Mouse (Mus musculus) lung, adult 2 months (tissue): ENCODE results near the gene Prf1. TPM values are rescaled to one million over a fixed set of nuclear protein-coding genes. Genes with fewer than 3 reads are reported as not detected.

ENCODE experiments used
- DNase-seq: peaks from one replicate; pipeline ENCODE4 v3.0.0; 2022
- H3K4me1 ChIP-seq: fragments of 200-500 bp; 2 replicates; pipeline ENCODE4 v1.6.1; 2011; ENCODE audit warnings: low read length; ENCODE audit not compliant: control insufficient read depth, insufficient read depth
- H3K4me3 ChIP-seq: fragments of 200-500 bp; replicated peaks from 2 replicates; pipeline ENCODE3; 2011; ENCODE audit warnings: low read depth, mild to moderate bottlenecking, control low read depth, low read length; ENCODE audit errors: extremely low read depth
- CTCF ChIP-seq: fragments of 200-500 bp; IDR thresholded peaks from 2 replicates; pipeline ENCODE4 v1.5.1; 2011; ENCODE audit warnings: mild to moderate bottlenecking, low read length, control low read depth; ENCODE audit not compliant: insufficient read depth
- POLR2A ChIP-seq: fragments of 200-500 bp; IDR thresholded peaks from 2 replicates; pipeline ENCODE4 v1.6.1; 2011; ENCODE audit warnings: low read depth, mild to moderate bottlenecking, control low read depth, low read length, borderline replicate concordance; ENCODE audit errors: extremely low read depth
- WGBS: fragments of 180-500 bp; shearing (Covaris S2); methylation state at CpG from one replicate; pipeline ENCODE4 v1.1.7; 2018; 5-methylcytosine and 5-hydroxymethylcytosine counted together
- polyA plus RNA-seq: library from polyadenylated mRNA; depleted of rRNA; stranded (reverse); fragments of >200 nt; gene quantifications from 2 replicates; pipeline ENCODE4 v1.2.3, GENCODE M21; 2012; rRNA removed

Prf1 gene
- polyA plus RNA-seq, result 6.2 and 8.0 TPM in 2 replicates

- TF ChIP-seq CTCF (no peak), POLR2A (no peak)
- DNase-seq, result no peak
- H3K4me3 ChIP-seq, result no peak within 1 kb of the TSS
- WGBS, result 58% methylated on average over 7 of the region's 7 CpGs
- H3K4me1 ChIP-seq, result no peaks in the 10 kb centered on the region; the same call in 1 of the 2 replicates
Observed at GRCm38 (mm10) chr10:61297477-61297876, at the start of gene Prf1. TSS of gene Prf1 (plus strand) at chr10:61297833.

- WGBS, result 66% methylated on average over 13 of the region's 13 CpGs
- no peaks in the 10 kb centered on the region for H3K4me1 ChIP-seq
- H3K4me3 ChIP-seq, result no peak overlapping the region
- no peak for TF ChIP-seq POLR2A
- no peak for DNase-seq
Observed at GRCm38 (mm10) chr10:61248596-61249114, 49.0 kb upstream of the Prf1 start.

GRCm38 (mm10) chr10:61249951-61250350 is 47.7 kb upstream of the Prf1 start:
- WGBS, result 74% methylated on average over 2 of the region's 2 CpGs
- TF ChIP-seq POLR2A (no peak), CTCF (no peak)
- Histone ChIP-seq H3K4me1 (no peaks in the 10 kb centered on the region), H3K4me3 (no peak overlapping the region)
- DNase-seq, result no peak

GRCm38 (mm10) chr10:61254761-61255160 is 42.9 kb upstream of the Prf1 start:
- no peak for TF ChIP-seq CTCF
- TF ChIP-seq POLR2A, result no peak
- 26% methylated on average over 6 of the region's 6 CpGs for WGBS

GRCm38 (mm10) chr10:61255190-61255589 is 42.4 kb upstream of the Prf1 start:
- DNase-seq, result no peak
- WGBS, result 57% methylated on average over 8 of the region's 8 CpGs

More at GRCm38 (mm10) chr10:61254761-61255160, 42.9 kb upstream of the Prf1 start:
- no peak overlapping the region for H3K4me3 ChIP-seq
- H3K4me1 ChIP-seq, result no peaks in the 10 kb centered on the region
- DNase-seq, result no peak

GRCm38 (mm10) chr10:61256665-61257064 is 41.0 kb upstream of the Prf1 start:
- DNase-seq, result no peak
- 89% methylated on average over 9 of the region's 9 CpGs for WGBS
- no peak overlapping the region for H3K4me3 ChIP-seq
- H3K4me1 ChIP-seq, result no peaks in the 10 kb centered on the region
- TF ChIP-seq POLR2A, result no peak
- no peak for TF ChIP-seq CTCF

More at GRCm38 (mm10) chr10:61255190-61255589, 42.4 kb upstream of the Prf1 start:
- no peak for TF ChIP-seq CTCF
- no peak for TF ChIP-seq POLR2A
- no peak overlapping the region for H3K4me3 ChIP-seq
- no peaks in the 10 kb centered on the region for H3K4me1 ChIP-seq

- no peak for DNase-seq
- Histone ChIP-seq H3K4me3 (no peak overlapping the region), H3K4me1 (no peaks in the 10 kb centered on the region)
- TF ChIP-seq POLR2A (no peak), CTCF (no peak)
- WGBS, result 90% methylated on average over 1 of the region's 1 CpGs
Observed at GRCm38 (mm10) chr10:61258131-61258530, 39.5 kb upstream of the Prf1 start.

GRCm38 (mm10) chr10:61261229-61262156 is 36.1 kb upstream of the Prf1 start:
- 35% methylated on average over 13 of the region's 13 CpGs for WGBS
- DNase-seq, result no peak
- H3K4me3 ChIP-seq, result no peak overlapping the region
- TF ChIP-seq POLR2A, result no peak
- no peak for TF ChIP-seq CTCF
- no peaks in the 10 kb centered on the region for H3K4me1 ChIP-seq

- DNase-seq, result no peak
- 83% methylated on average over 8 of the region's 8 CpGs for WGBS
- TF ChIP-seq CTCF (no peak), POLR2A (no peak)
- Histone ChIP-seq H3K4me1 (no peaks in the 10 kb centered on the region), H3K4me3 (no peak overlapping the region)
Observed at GRCm38 (mm10) chr10:61263606-61264005, 34.0 kb upstream of the Prf1 start.

- no peak for DNase-seq
- Histone ChIP-seq H3K4me1 (no peaks in the 10 kb centered on the region), H3K4me3 (no peak overlapping the region)
- 81% methylated on average over 5 of the region's 5 CpGs for WGBS
- TF ChIP-seq CTCF, result no peak
- no peak for TF ChIP-seq POLR2A
Observed at GRCm38 (mm10) chr10:61267378-61267777, 30.3 kb upstream of the Prf1 start.
